ENCODE assay signal across 31 mouse cellular contexts in the genomic region with DNA sequence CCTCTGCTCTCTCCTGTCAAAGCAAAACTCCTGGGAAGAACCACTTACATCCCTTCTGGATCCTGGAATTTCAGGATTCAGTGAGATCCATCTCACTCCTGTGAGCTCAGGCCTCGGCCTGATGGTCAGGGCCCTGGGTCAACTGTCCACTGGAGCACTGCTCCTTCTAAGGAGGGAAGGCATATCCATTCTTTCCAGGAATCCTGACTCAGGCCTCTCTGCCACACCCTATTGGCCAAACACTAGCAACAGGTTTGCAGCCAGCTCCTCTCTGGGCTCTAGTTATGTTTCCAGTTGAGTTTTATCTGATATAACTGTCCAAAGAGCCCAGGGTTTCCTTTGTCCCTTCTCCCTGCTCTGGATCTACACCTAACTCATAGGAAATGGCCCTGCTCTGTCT.
"Had no signal": no experiment of that assay in that cellular context is flagged by ENCODE, and none has a peak within 500 bp of the region (broad histone marks: within the 10 kb centered on the region; RNA-seq: fewer than 3 reads in every experiment).

No protein-coding gene starts in this region.

- H3K4me2 ChIP-seq: limb, embryonic 12.5 days; limb, embryonic 13.5 days; limb, embryonic 15.5 days; liver, embryonic 11.5 days; liver, embryonic 12.5 days; liver, embryonic 13.5 days; liver, embryonic 15.5 days; lung, embryonic 14.5 days; lung, embryonic 15.5 days; midbrain, embryonic 11.5 days; midbrain, embryonic 12.5 days; midbrain, embryonic 13.5 days; midbrain, embryonic 15.5 days had no signal

- H3K27me3 ChIP-seq: limb, embryonic 12.5 days; limb, embryonic 13.5 days; limb, embryonic 15.5 days; liver, embryonic 12.5 days; liver, embryonic 13.5 days; liver, embryonic 15.5 days; lung, embryonic 15.5 days; megakaryocyte, embryonic 14.5 days; midbrain, embryonic 12.5 days; midbrain, embryonic 13.5 days; midbrain, embryonic 15.5 days had no signal

- H3K36me3 ChIP-seq: liver, embryonic 15.5 days had no signal

- H3K4me1 ChIP-seq: limb, embryonic 10.5 days; limb, embryonic 12.5 days; limb, embryonic 13.5 days; limb, embryonic 15.5 days; liver, embryonic 12.5 days; liver, embryonic 13.5 days; liver, embryonic 15.5 days; lung, embryonic 15.5 days; midbrain, embryonic 10.5 days; midbrain, embryonic 12.5 days; midbrain, embryonic 13.5 days; midbrain, embryonic 15.5 days had no signal

- H3K9me3 ChIP-seq: limb, embryonic 10.5 days; limb, embryonic 12.5 days; limb, embryonic 13.5 days; limb, embryonic 15.5 days; liver, embryonic 12.5 days; liver, embryonic 13.5 days; liver, embryonic 15.5 days; lung, embryonic 15.5 days; megakaryocyte, embryonic 14.5 days; midbrain, embryonic 10.5 days; midbrain, embryonic 12.5 days; midbrain, embryonic 13.5 days; midbrain, embryonic 15.5 days had no signal

- H3K9ac ChIP-seq: limb, embryonic 12.5 days; limb, embryonic 13.5 days; limb, embryonic 15.5 days; liver, embryonic 12.5 days; liver, embryonic 13.5 days; liver, embryonic 14.5 days; liver, embryonic 15.5 days; liver, postnatal 0 days; lung, embryonic 14.5 days; lung, embryonic 15.5 days; midbrain, embryonic 12.5 days; midbrain, embryonic 15.5 days had no signal

- H3K4me3 ChIP-seq: limb, embryonic 10.5 days; limb, embryonic 12.5 days; limb, embryonic 13.5 days; limb, embryonic 15.5 days; liver, embryonic 12.5 days; liver, embryonic 13.5 days; liver, embryonic 15.5 days; lung, embryonic 15.5 days; megakaryocyte, embryonic 14.5 days; midbrain, embryonic 10.5 days; midbrain, embryonic 12.5 days; midbrain, embryonic 13.5 days; midbrain, embryonic 15.5 days; myocyte had no signal

- ATAC-seq: liver, embryonic 12.5 days; liver, postnatal 0 days; lung, postnatal 0 days; midbrain, embryonic 13.5 days; midbrain, embryonic 15.5 days; midbrain, embryonic 16.5 days had no signal

- H3K27ac ChIP-seq: limb, embryonic 10.5 days; limb, embryonic 12.5 days; limb, embryonic 13.5 days; limb, embryonic 15.5 days; liver, embryonic 12.5 days; liver, embryonic 13.5 days; liver, embryonic 14.5 days; liver, embryonic 15.5 days; lung, embryonic 15.5 days; macrophage; midbrain, embryonic 10.5 days; midbrain, embryonic 12.5 days; midbrain, embryonic 13.5 days; midbrain, embryonic 15.5 days had no signal

- DNase-seq: left cerebral cortex, postnatal 4 days; liver; liver, embryonic 13.5 days; liver, postnatal 0 days; lung, adult 18-20 months; lung, adult 2 months; lung, embryonic 14.5 days; lung, postnatal 10 days; lung, postnatal 14 days; lung, postnatal 36 days; lung, postnatal 4 days; midbrain, embryonic 14.5 days had no signal
